Mouse (Mus musculus): ENCODE results near the gene Gad2. TPM values are rescaled to one million over a fixed set of nuclear protein-coding genes. Genes with fewer than 3 reads are reported as not detected.

Gene Gad2
- polyA plus RNA-seq, 1 experiment from 2014 or later: not detected

GRCm38 (mm10) chr2:22679944-22680343 lies 57.9 kb downstream of the Gad2 start:
- H3K27ac ChIP-seq (ENCODE audit: low read length): no peak overlapping the region
- 81% methylated on average over 4 of the region's 4 CpGs for WGBS
- no peak for ATAC-seq (ENCODE audit: insufficient number of reproducible peaks, insufficient read depth, low FRiP score, low read depth)
- no peaks in the 10 kb centered on the region for H3K27me3 ChIP-seq (ENCODE audit: control insufficient read depth, insufficient read depth, low read length)
- no peak overlapping the region for H3K4me3 ChIP-seq (ENCODE audit: low read depth, low read length)
- no peak overlapping the region for H3K4me2 ChIP-seq (replicated peaks; ENCODE audit: low read depth, low read length)
- no peaks in the 10 kb centered on the region for H3K36me3 ChIP-seq (ENCODE audit: control insufficient read depth, insufficient read depth, low read length)
- H3K9ac ChIP-seq (replicated peaks; ENCODE audit: low read depth, low read length): no peak overlapping the region
- H3K4me1 ChIP-seq (ENCODE audit: control insufficient read depth, insufficient read depth, low read length): no peaks in the 10 kb centered on the region
- H3K9me3 ChIP-seq (ENCODE audit: control insufficient read depth, low read depth, low read length): no peaks in the 10 kb centered on the region

GRCm38 (mm10) chr2:22689969-22690368 lies 68.0 kb downstream of the Gad2 start:
- 82% methylated on average over 7 of the region's 7 CpGs for WGBS

GRCm38 (mm10) chr2:22704780-22705727 lies 83.0 kb downstream of the Gad2 start:
- ATAC-seq (ENCODE audit: insufficient number of reproducible peaks, insufficient read depth, low FRiP score, low read depth): peak; percentile 69; the same call in 1 of the 2 replicates

More at GRCm38 (mm10) chr2:22689969-22690368, 68.0 kb downstream of the Gad2 start:
- H3K4me3 ChIP-seq (ENCODE audit: low read depth, low read length): no peak overlapping the region
- H3K4me2 ChIP-seq (replicated peaks; ENCODE audit: low read depth, low read length): no peak overlapping the region
- H3K36me3 ChIP-seq (ENCODE audit: control insufficient read depth, insufficient read depth, low read length): no peaks in the 10 kb centered on the region
- H3K27ac ChIP-seq (ENCODE audit: low read length): no peak overlapping the region
- H3K9ac ChIP-seq (replicated peaks; ENCODE audit: low read depth, low read length): no peak overlapping the region
- no peaks in the 10 kb centered on the region for H3K9me3 ChIP-seq (ENCODE audit: control insufficient read depth, low read depth, low read length)
- H3K4me1 ChIP-seq (ENCODE audit: control insufficient read depth, insufficient read depth, low read length): no peaks in the 10 kb centered on the region
- no peaks in the 10 kb centered on the region for H3K27me3 ChIP-seq (ENCODE audit: control insufficient read depth, insufficient read depth, low read length)
- ATAC-seq (ENCODE audit: insufficient number of reproducible peaks, insufficient read depth, low FRiP score, low read depth): no peak

GRCm38 (mm10) chr2:22706233-22706632 lies 84.2 kb downstream of the Gad2 start:
- ATAC-seq (ENCODE audit: insufficient number of reproducible peaks, insufficient read depth, low FRiP score, low read depth): no peak
- Histone ChIP-seq H3K27ac (ENCODE audit: low read length) (no peak overlapping the region), H3K4me1 (ENCODE audit: control insufficient read depth, insufficient read depth, low read length) (peaks cover 6% of the 10 kb centered on the region; the same call in 1 of the 2 replicates), H3K4me3 (ENCODE audit: low read depth, low read length) (no peak overlapping the region), H3K27me3 (ENCODE audit: control insufficient read depth, insufficient read depth, low read length) (no peaks in the 10 kb centered on the region), H3K9ac (replicated peaks; ENCODE audit: low read depth, low read length) (no peak overlapping the region), H3K4me2 (replicated peaks; ENCODE audit: low read depth, low read length) (no peak overlapping the region), H3K36me3 (ENCODE audit: control insufficient read depth, insufficient read depth, low read length) (no peaks in the 10 kb centered on the region), H3K9me3 (ENCODE audit: control insufficient read depth, low read depth, low read length) (no peaks in the 10 kb centered on the region)
- 58% methylated on average over 3 of the region's 3 CpGs for WGBS

More at GRCm38 (mm10) chr2:22704780-22705727, 83.0 kb downstream of the Gad2 start:
- WGBS: 49% methylated on average over 4 of the region's 4 CpGs
- H3K4me2 ChIP-seq (replicated peaks; ENCODE audit: low read depth, low read length): no peak overlapping the region
- no peaks in the 10 kb centered on the region for H3K9me3 ChIP-seq (ENCODE audit: control insufficient read depth, low read depth, low read length)
- H3K27me3 ChIP-seq (ENCODE audit: control insufficient read depth, insufficient read depth, low read length): no peaks in the 10 kb centered on the region
- peak overlapping the region; percentile 23; the same call in 1 of the 2 replicates for H3K27ac ChIP-seq (ENCODE audit: low read length)
- H3K4me1 ChIP-seq (ENCODE audit: control insufficient read depth, insufficient read depth, low read length): peaks cover 6% of the 10 kb centered on the region; the same call in 1 of the 2 replicates
- H3K4me3 ChIP-seq (ENCODE audit: low read depth, low read length): no peak overlapping the region
- no peak overlapping the region for H3K9ac ChIP-seq (replicated peaks; ENCODE audit: low read depth, low read length)
- H3K36me3 ChIP-seq (ENCODE audit: control insufficient read depth, insufficient read depth, low read length): no peaks in the 10 kb centered on the region

GRCm38 (mm10) chr2:22721522-22722470 lies 99.8 kb downstream of the Gad2 start:
- H3K4me2 ChIP-seq (replicated peaks; ENCODE audit: low read depth, low read length): no peak overlapping the region
- ATAC-seq (ENCODE audit: insufficient number of reproducible peaks, insufficient read depth, low FRiP score, low read depth): peak; percentile 78
- H3K4me3 ChIP-seq (ENCODE audit: low read depth, low read length): no peak overlapping the region

GRCm38 (mm10) chr2:22723927-22724534 lies 102.0 kb downstream of the Gad2 start:
- Histone ChIP-seq H3K27ac (ENCODE audit: low read length) (no peak overlapping the region), H3K36me3 (ENCODE audit: control insufficient read depth, insufficient read depth, low read length) (no peaks in the 10 kb centered on the region), H3K4me1 (ENCODE audit: control insufficient read depth, insufficient read depth, low read length) (no peaks in the 10 kb centered on the region), H3K4me2 (replicated peaks; ENCODE audit: low read depth, low read length) (no peak overlapping the region), H3K9me3 (ENCODE audit: control insufficient read depth, low read depth, low read length) (no peaks in the 10 kb centered on the region), H3K9ac (replicated peaks; ENCODE audit: low read depth, low read length) (no peak overlapping the region), H3K4me3 (ENCODE audit: low read depth, low read length) (no peak overlapping the region), H3K27me3 (ENCODE audit: control insufficient read depth, insufficient read depth, low read length) (no peaks in the 10 kb centered on the region)
- ATAC-seq (ENCODE audit: insufficient number of reproducible peaks, insufficient read depth, low FRiP score, low read depth): no peak
- WGBS: 70% methylated on average over 3 of the region's 3 CpGs

More at GRCm38 (mm10) chr2:22721522-22722470, 99.8 kb downstream of the Gad2 start:
- Histone ChIP-seq H3K27ac (ENCODE audit: low read length) (no peak overlapping the region), H3K27me3 (ENCODE audit: control insufficient read depth, insufficient read depth, low read length) (no peaks in the 10 kb centered on the region), H3K4me1 (ENCODE audit: control insufficient read depth, insufficient read depth, low read length) (no peaks in the 10 kb centered on the region), H3K36me3 (ENCODE audit: control insufficient read depth, insufficient read depth, low read length) (no peaks in the 10 kb centered on the region), H3K9ac (replicated peaks; ENCODE audit: low read depth, low read length) (no peak overlapping the region), H3K9me3 (ENCODE audit: control insufficient read depth, low read depth, low read length) (no peaks in the 10 kb centered on the region)
- 24% methylated on average over 8 of the region's 8 CpGs for WGBS

GRCm38 (mm10) chr2:22727113-22727512 lies 105.1 kb downstream of the Gad2 start:
- no peak overlapping the region for H3K27ac ChIP-seq (ENCODE audit: low read length)
- no peak overlapping the region for H3K9ac ChIP-seq (replicated peaks; ENCODE audit: low read depth, low read length)
- no peak overlapping the region for H3K4me2 ChIP-seq (replicated peaks; ENCODE audit: low read depth, low read length)
- no peak overlapping the region for H3K4me3 ChIP-seq (ENCODE audit: low read depth, low read length)
- H3K4me1 ChIP-seq (ENCODE audit: control insufficient read depth, insufficient read depth, low read length): no peaks in the 10 kb centered on the region
- H3K9me3 ChIP-seq (ENCODE audit: control insufficient read depth, low read depth, low read length): no peaks in the 10 kb centered on the region
- H3K36me3 ChIP-seq (ENCODE audit: control insufficient read depth, insufficient read depth, low read length): no peaks in the 10 kb centered on the region
- WGBS: 69% methylated on average over 1 of the region's 1 CpGs
- ATAC-seq (ENCODE audit: insufficient number of reproducible peaks, insufficient read depth, low FRiP score, low read depth): no peak
- no peaks in the 10 kb centered on the region for H3K27me3 ChIP-seq (ENCODE audit: control insufficient read depth, insufficient read depth, low read length)

- 75% methylated on average over 2 of the region's 2 CpGs for WGBS
- no peaks in the 10 kb centered on the region; the same call in 1 of the 2 replicates for H3K9me3 ChIP-seq (ENCODE audit: control insufficient read depth, low read depth, low read length)
- no peak overlapping the region for H3K27ac ChIP-seq (ENCODE audit: low read length)
- no peak overlapping the region for H3K4me2 ChIP-seq (replicated peaks; ENCODE audit: low read depth, low read length)
- H3K4me1 ChIP-seq (ENCODE audit: control insufficient read depth, insufficient read depth, low read length): no peaks in the 10 kb centered on the region
- no peak for ATAC-seq (ENCODE audit: insufficient number of reproducible peaks, insufficient read depth, low FRiP score, low read depth)
- no peak overlapping the region for H3K9ac ChIP-seq (replicated peaks; ENCODE audit: low read depth, low read length)
- H3K27me3 ChIP-seq (ENCODE audit: control insufficient read depth, insufficient read depth, low read length): no peaks in the 10 kb centered on the region
- H3K36me3 ChIP-seq (ENCODE audit: control insufficient read depth, insufficient read depth, low read length): no peaks in the 10 kb centered on the region
- H3K4me3 ChIP-seq (ENCODE audit: low read depth, low read length): no peak overlapping the region
Measured at GRCm38 (mm10) chr2:22736134-22736533, 114.1 kb downstream of the Gad2 start.
